Mouse (Mus musculus): ENCODE measurements around the gene Tnni3. TPM values are rescaled to one million over a fixed set of nuclear protein-coding genes. Genes with fewer than 3 reads are reported as not detected.

Tnni3 gene
- polyA plus RNA-seq, 1 experiment from 2014 or later = 1.1 TPM

DNA sequence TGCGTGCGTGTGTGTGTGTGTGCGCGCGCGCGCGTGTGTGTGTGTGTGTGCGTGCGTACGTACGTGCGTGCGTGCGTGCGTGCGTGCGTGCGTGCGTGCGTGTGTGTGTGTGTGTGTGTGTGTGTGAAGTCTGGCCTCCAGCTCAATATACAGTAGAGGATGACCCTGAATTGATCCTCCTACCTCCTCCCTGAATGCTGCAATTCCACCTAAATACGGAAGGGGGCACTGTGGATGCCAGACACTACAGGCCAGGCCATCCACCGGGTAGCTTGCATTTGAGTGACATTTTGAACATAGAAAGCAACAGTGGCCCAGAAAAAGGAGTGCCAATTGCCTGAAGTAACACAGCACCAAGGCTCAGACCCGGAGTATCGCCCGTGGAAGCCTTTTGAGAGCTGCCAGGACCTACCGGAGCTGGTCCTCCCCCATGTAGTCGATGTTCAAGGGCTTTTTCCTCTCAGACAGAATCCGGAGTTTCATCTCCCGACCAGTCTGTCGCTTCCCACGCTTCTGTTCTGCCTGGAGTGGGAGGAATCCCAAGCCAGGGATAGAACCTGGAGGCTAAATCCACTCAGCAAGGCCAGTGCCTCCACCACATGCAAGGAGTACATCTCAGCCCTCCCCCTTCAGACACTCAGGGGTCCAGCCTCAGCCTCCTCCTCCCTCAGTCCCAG, 15.8 kb downstream of the Tnni3 start:
- H3K36me3 ChIP-seq (ENCODE audit: control insufficient read depth, insufficient read depth) = no peaks in the 10 kb centered on the region
- no peak overlapping the region for H3K27ac ChIP-seq (ENCODE audit: low read depth, low read length)
- WGBS = 85% methylated on average over 32 of the region's 32 CpGs
- 0 out of 2 replicates have a peak, but pooled peaks cover 4% of the 10 kb centered on the region for H3K4me1 ChIP-seq (replicated peaks; ENCODE audit: control insufficient read depth, insufficient read depth, low read length)
- H3K9me3 ChIP-seq (ENCODE audit: control insufficient read depth) = no peaks in the 10 kb centered on the region
- H3K4me2 ChIP-seq (replicated peaks; ENCODE audit: low read depth) = no peak overlapping the region
- peak; percentile 55 for TF ChIP-seq CTCF (IDR thresholded peaks at IDR 0.05; ENCODE audit: low read depth)
- H3K27me3 ChIP-seq (replicated peaks; ENCODE audit: control insufficient read depth, insufficient read depth, low read length) = no peaks in the 10 kb centered on the region
- no peak overlapping the region for H3K9ac ChIP-seq (ENCODE audit: low read depth, low read length)
- H3K4me3 ChIP-seq (ENCODE audit: low read depth, low read length) = no peak overlapping the region
- ATAC-seq = no peak

DNA sequence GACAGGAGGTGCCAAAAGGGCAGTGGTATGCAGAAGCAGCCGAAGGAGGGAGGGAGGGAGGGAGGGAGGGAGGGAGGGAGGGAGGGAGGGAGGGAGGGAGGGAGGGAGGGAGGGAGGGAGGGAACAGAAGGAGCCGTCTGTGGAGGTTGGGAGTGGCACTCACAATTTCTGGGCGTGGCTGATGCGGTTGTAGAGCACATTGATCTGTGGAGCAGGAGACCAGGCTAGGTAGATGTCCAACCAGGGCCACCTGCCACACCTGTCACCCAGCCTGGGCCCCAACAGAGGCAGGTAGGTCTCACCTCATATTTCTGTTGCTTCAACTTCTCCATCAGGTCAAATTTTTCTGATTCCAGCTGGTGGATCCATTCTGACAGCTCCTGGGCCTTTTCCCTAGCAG, 16.8 kb downstream of the Tnni3 start:
- Histone ChIP-seq H3K4me3 (ENCODE audit: low read depth, low read length) (no peak overlapping the region), H3K9me3 (ENCODE audit: control insufficient read depth) (no peaks in the 10 kb centered on the region), H3K9ac (ENCODE audit: low read depth, low read length) (no peak overlapping the region), H3K27ac (ENCODE audit: low read depth, low read length) (no peak overlapping the region), H3K27me3 (replicated peaks; ENCODE audit: control insufficient read depth, insufficient read depth, low read length) (no peaks in the 10 kb centered on the region), H3K36me3 (ENCODE audit: control insufficient read depth, insufficient read depth) (no peaks in the 10 kb centered on the region), H3K4me1 (replicated peaks; ENCODE audit: control insufficient read depth, insufficient read depth, low read length) (0 out of 2 replicates have a peak, but pooled peaks cover 4% of the 10 kb centered on the region), H3K4me2 (replicated peaks; ENCODE audit: low read depth) (no peak overlapping the region)
- no peak for TF ChIP-seq CTCF (IDR thresholded peaks at IDR 0.05; ENCODE audit: low read depth)
- WGBS = 28% methylated on average over 4 of the region's 4 CpGs
- ATAC-seq = no peak

DNA sequence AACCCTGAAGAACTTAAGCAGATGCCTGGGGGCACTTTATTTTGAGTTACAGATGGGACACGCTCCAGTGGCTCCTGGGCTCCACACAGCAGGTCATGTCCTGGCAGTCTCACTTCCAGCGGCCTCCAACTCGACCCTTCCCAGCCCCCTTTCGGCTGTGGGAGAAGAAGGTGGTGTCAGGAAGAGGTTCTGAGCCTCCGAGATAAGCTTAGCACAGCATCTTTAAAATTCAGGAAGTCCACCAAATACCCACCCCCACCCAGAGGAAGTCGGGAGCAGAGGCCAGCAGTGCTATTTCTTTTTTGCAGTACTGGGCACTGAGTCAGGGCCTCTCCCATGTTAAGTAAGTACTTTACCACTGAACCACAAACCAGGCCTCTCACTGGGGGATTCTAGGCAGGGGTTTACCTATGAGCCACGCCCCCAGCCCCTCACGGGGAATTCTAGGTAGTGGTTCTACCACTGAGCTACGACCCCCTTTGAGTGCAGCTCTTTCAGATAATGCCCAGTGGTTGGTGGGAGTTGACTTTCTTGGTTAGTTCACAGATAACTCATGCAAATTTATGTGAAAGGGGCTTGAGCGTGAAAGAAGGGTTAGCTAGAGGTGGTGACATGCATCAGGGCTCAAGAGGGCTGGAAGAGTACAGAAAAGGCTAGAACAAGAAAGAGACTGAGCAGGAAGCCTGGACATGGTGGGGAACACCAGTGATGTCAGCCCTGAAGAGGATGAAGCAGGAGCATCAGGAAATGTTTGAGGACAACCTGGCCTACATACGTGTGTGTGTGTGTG, 19.2 kb downstream of the Tnni3 start:
- no peaks in the 10 kb centered on the region for H3K36me3 ChIP-seq (ENCODE audit: control insufficient read depth, insufficient read depth)
- no peak for TF ChIP-seq CTCF (IDR thresholded peaks at IDR 0.05; ENCODE audit: low read depth)
- WGBS = 57% methylated on average over 11 of the region's 11 CpGs
- no peaks in the 10 kb centered on the region for H3K27me3 ChIP-seq (replicated peaks; ENCODE audit: control insufficient read depth, insufficient read depth, low read length)
- H3K4me1 ChIP-seq (replicated peaks; ENCODE audit: control insufficient read depth, insufficient read depth, low read length) = 0 out of 2 replicates have a peak, but pooled peaks cover 4% of the 10 kb centered on the region
- no peak overlapping the region for H3K27ac ChIP-seq (ENCODE audit: low read depth, low read length)
- H3K9ac ChIP-seq (ENCODE audit: low read depth, low read length) = no peak overlapping the region
- H3K4me2 ChIP-seq (replicated peaks; ENCODE audit: low read depth) = no peak overlapping the region
- ATAC-seq = no peak
- H3K4me3 ChIP-seq (ENCODE audit: low read depth, low read length) = no peak overlapping the region
- no peaks in the 10 kb centered on the region for H3K9me3 ChIP-seq (ENCODE audit: control insufficient read depth)

DNA sequence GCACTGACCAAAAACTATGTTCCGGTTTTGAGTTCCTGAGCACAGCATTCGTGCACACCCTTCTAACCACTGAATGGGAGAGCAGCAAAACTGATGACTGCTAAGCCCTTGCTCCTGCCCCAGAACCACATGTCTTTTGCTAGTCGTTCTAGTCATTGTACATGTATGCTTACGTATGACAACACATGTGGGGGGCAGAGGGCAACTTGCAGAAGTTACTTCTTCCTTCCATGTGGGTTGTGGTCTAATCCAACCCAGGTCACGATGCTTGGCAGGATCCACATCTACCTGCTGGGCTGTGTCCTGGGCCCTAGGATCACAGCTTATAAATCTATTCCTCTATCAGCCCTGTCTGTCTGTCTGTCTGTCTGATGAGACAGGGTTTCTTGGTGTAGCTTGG, 20.2 kb downstream of the Tnni3 start:
- 79% methylated on average over 5 of the region's 5 CpGs for WGBS
- Histone ChIP-seq H3K9ac (ENCODE audit: low read depth, low read length) (no peak overlapping the region), H3K27me3 (replicated peaks; ENCODE audit: control insufficient read depth, insufficient read depth, low read length) (no peaks in the 10 kb centered on the region), H3K4me3 (ENCODE audit: low read depth, low read length) (no peak overlapping the region), H3K4me1 (replicated peaks; ENCODE audit: control insufficient read depth, insufficient read depth, low read length) (0 out of 2 replicates have a peak, but pooled peaks cover 6% of the 10 kb centered on the region), H3K9me3 (ENCODE audit: control insufficient read depth) (no peaks in the 10 kb centered on the region), H3K4me2 (replicated peaks; ENCODE audit: low read depth) (no peak overlapping the region), H3K36me3 (ENCODE audit: control insufficient read depth, insufficient read depth) (no peaks in the 10 kb centered on the region), H3K27ac (ENCODE audit: low read depth, low read length) (no peak overlapping the region)
- no peak for ATAC-seq
- TF ChIP-seq CTCF (IDR thresholded peaks at IDR 0.05; ENCODE audit: low read depth) = no peak

DNA sequence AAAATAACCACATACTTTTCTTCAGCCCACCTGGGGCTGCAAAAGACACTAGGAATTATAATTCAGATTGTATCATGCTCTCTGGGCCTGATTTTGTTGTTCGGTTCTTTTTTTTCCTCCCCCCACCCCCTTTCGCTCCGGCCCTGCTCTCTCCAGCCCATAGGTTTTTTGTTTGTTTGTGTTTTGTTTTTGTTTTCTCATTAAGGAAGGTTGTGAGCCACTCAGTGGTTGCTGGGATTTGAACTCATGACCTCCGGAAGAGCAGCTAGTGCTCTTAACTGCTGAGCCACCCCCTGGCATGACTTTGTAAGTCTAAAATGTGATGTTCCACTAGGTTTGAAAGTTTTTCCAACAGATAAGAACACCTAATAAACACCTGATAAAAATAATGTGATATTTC, 20.9 kb downstream of the Tnni3 start:
- H3K36me3 ChIP-seq (ENCODE audit: control insufficient read depth, insufficient read depth) = no peaks in the 10 kb centered on the region; the same call in 1 of the 2 replicates
- H3K27ac ChIP-seq (ENCODE audit: low read depth, low read length) = no peak overlapping the region
- H3K4me1 ChIP-seq (replicated peaks; ENCODE audit: control insufficient read depth, insufficient read depth, low read length) = 0 out of 2 replicates have a peak, but pooled peaks cover 6% of the 10 kb centered on the region
- H3K9me3 ChIP-seq (ENCODE audit: control insufficient read depth) = no peaks in the 10 kb centered on the region
- ATAC-seq = no peak
- 79% methylated on average over 4 of the region's 4 CpGs for WGBS
- H3K4me3 ChIP-seq (ENCODE audit: low read depth, low read length) = 0 out of 2 replicates have a peak overlapping the region, but pooled peaks have one; percentile 80
- no peak overlapping the region for H3K9ac ChIP-seq (ENCODE audit: low read depth, low read length)
- H3K4me2 ChIP-seq (replicated peaks; ENCODE audit: low read depth) = no peak overlapping the region
- no peak for TF ChIP-seq CTCF (IDR thresholded peaks at IDR 0.05; ENCODE audit: low read depth)
- H3K27me3 ChIP-seq (replicated peaks; ENCODE audit: control insufficient read depth, insufficient read depth, low read length) = no peaks in the 10 kb centered on the region

DNA sequence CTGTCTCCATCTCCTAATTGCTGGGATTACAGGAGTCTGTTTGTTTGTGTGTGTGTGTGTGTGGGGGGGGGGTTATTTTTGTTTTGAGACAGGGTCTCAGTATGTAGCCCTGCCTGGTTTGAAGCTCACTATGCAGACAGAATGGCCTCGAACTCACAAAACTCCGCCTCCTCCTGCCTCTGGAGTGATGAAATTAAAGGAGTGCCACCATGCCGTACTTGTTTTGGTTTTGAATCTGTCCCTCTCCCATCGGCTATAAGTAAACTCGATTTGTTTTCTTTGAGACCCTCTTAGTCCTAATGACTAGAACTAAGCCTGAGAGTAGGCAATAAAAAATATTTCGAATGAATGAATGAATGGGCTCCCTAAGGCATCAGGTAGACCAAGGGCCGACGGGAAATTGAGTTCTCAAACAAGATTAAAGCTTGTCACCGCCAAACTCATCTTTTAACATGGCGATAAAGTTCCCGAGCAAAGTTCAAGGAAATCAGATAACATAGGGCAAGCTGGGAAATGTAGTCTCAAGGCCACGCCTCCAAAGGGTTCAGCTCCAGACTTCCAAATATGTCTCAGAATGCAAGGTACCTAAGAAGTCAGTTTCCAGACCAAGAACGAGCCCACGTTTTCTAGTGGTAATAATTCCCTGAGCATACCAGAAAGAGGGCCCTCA, 21.5 kb downstream of the Tnni3 start:
- peak overlapping the region; percentile 86 for H3K4me2 ChIP-seq (replicated peaks; ENCODE audit: low read depth)
- WGBS = 9% methylated on average over 14 of the region's 14 CpGs
- no peaks in the 10 kb centered on the region; the same call in 1 of the 2 replicates for H3K36me3 ChIP-seq (ENCODE audit: control insufficient read depth, insufficient read depth)
- no peaks in the 10 kb centered on the region for H3K9me3 ChIP-seq (ENCODE audit: control insufficient read depth)
- peak overlapping the region; percentile 80 for H3K4me3 ChIP-seq (ENCODE audit: low read depth, low read length)
- H3K9ac ChIP-seq (ENCODE audit: low read depth, low read length) = no peak overlapping the region; the same call in 1 of the 2 replicates
- TF ChIP-seq CTCF (IDR thresholded peaks at IDR 0.05; ENCODE audit: low read depth) = no peak
- 0 out of 2 replicates have a peak, but pooled peaks cover 6% of the 10 kb centered on the region for H3K4me1 ChIP-seq (replicated peaks; ENCODE audit: control insufficient read depth, insufficient read depth, low read length)
- peak overlapping the region; percentile 70 for H3K27ac ChIP-seq (ENCODE audit: low read depth, low read length)
- H3K27me3 ChIP-seq (replicated peaks; ENCODE audit: control insufficient read depth, insufficient read depth, low read length) = no peaks in the 10 kb centered on the region
- ATAC-seq = no peak; the same call in 1 of the 2 replicates

All from intestine, postnatal 0 days (tissue).